Mouse (Mus musculus) CD4-positive, CD25-positive, alpha-beta regulatory T cell, adult 2 months (primary cell): ENCODE measurements around the gene Pfkl.
"Not testable (repeated sequence)": the region's sequence is repeated elsewhere in the genome, so short reads cannot be mapped to it uniquely, and the experiment has no call there.

Experiments used
- DNase-seq: peaks from one replicate; pipeline ENCODE4 v3.0.0-alpha.2; 2012; ENCODE audit warnings: low read depth, low spot score

The Pfkl gene

GRCm38 (mm10) chr10:78009945-78010293 is at the start of gene Pfkl:
Gene Pfkl, minus strand, starts transcription at chr10:78010083.
- DNase-seq: no peak

- no peak for DNase-seq
These were observed 47.2 kb upstream of the Pfkl start for GRCm38 (mm10) chr10:78057056-78057455.

- no peak for DNase-seq
These were observed 45.0 kb upstream of the Pfkl start for GRCm38 (mm10) chr10:78054633-78055565.

- DNase-seq: no peak
These were observed 39.7 kb upstream of the Pfkl start for GRCm38 (mm10) chr10:78049519-78050035.

- no peak for DNase-seq
These were observed 38.3 kb upstream of the Pfkl start for GRCm38 (mm10) chr10:78048061-78048730.

- no peak for DNase-seq
These were observed 36.5 kb upstream of the Pfkl start for GRCm38 (mm10) chr10:78046388-78046787.

GRCm38 (mm10) chr10:78044531-78044930 is 34.6 kb upstream of the Pfkl start:
- DNase-seq: no peak

- DNase-seq: peak; percentile 89
These were observed 33.5 kb upstream of the Pfkl start, which contains the start of gene Aire for GRCm38 (mm10) chr10:78043406-78043836. Gene Aire, minus strand, starts transcription at chr10:78043610.

- DNase-seq: no peak
These were observed 33.0 kb upstream of the Pfkl start for GRCm38 (mm10) chr10:78042697-78043405.

- no peak for DNase-seq
These were observed 32.2 kb upstream of the Pfkl start for GRCm38 (mm10) chr10:78042096-78042495.

- no peak for DNase-seq
These were observed 31.8 kb upstream of the Pfkl start, which contains the start of gene Dnmt3l for GRCm38 (mm10) chr10:78041647-78042046. Gene Dnmt3l, plus strand, starts transcription at chr10:78041947.

- no peak for DNase-seq
These were observed 27.3 kb upstream of the Pfkl start for GRCm38 (mm10) chr10:78037139-78037538.

GRCm38 (mm10) chr10:78031987-78032386 is 22.1 kb upstream of the Pfkl start:
- no peak for DNase-seq

- no peak for DNase-seq
These were observed 19.2 kb upstream of the Pfkl start for GRCm38 (mm10) chr10:78029080-78029479.

GRCm38 (mm10) chr10:78028129-78028528 is 18.2 kb upstream of the Pfkl start:
- peak; percentile 87 for DNase-seq

GRCm38 (mm10) chr10:78025453-78025852 is 15.6 kb upstream of the Pfkl start:
- DNase-seq: peak; percentile 48

GRCm38 (mm10) chr10:78019984-78020383 is 10.1 kb upstream of the Pfkl start:
- DNase-seq: not testable (repeated sequence)

GRCm38 (mm10) chr10:78019291-78019690 is 9.4 kb upstream of the Pfkl start:
- no peak for DNase-seq

GRCm38 (mm10) chr10:78018797-78019203 is 8.9 kb upstream of the Pfkl start:
- DNase-seq: peak; percentile 93

GRCm38 (mm10) chr10:78016366-78016765 is 6.5 kb upstream of the Pfkl start:
- no peak for DNase-seq

GRCm38 (mm10) chr10:78015489-78015888 is 5.6 kb upstream of the Pfkl start:
- DNase-seq: no peak
